Mouse (Mus musculus): Measurements from ENCODE around the gene Afap1l2. TPM values are rescaled to one million over a fixed set of nuclear protein-coding genes. Genes with fewer than 3 reads are reported as not detected.

Afap1l2 gene
- polyA plus RNA-seq, 1 experiment from 2014 or later = 15.5 TPM

- Histone ChIP-seq H3K4me1 (ENCODE audit: insufficient read depth, low read depth, low read length) (no peaks in the 10 kb centered on the region), H3K4me3 (ENCODE audit: low read depth, low read length) (no peak overlapping the region), H3K9ac (replicated peaks; ENCODE audit: low read depth) (no peak overlapping the region), H3K27me3 (replicated peaks; ENCODE audit: insufficient read depth, low read length) (no peaks in the 10 kb centered on the region), H3K36me3 (ENCODE audit: insufficient read depth, low read length) (no peaks in the 10 kb centered on the region), H3K4me2 (replicated peaks; ENCODE audit: low read depth, low read length) (no peak overlapping the region), H3K9me3 (ENCODE audit: low read length) (no peaks in the 10 kb centered on the region), H3K27ac (ENCODE audit: low read length) (peak overlapping the region; percentile 73)
- ATAC-seq (peak; percentile 85), DNase-seq (ENCODE audit: low spot score) (peak; percentile 60)
- TF ChIP-seq CTCF (IDR thresholded peaks at IDR 0.05) (peak; percentile 51), EP300 (IDR thresholded peaks at IDR 0.05) (no peak)
- 44% methylated on average over 8 of the region's 8 CpGs for WGBS
Observed at GRCm38 (mm10) chr19:57028327-57029179, 20.5 kb upstream of the Afap1l2 start.

GRCm38 (mm10) chr19:57026501-57026900 lies 18.5 kb upstream of the Afap1l2 start:
- 68% methylated on average over 4 of the region's 4 CpGs for WGBS
- no peak overlapping the region for H3K4me2 ChIP-seq (replicated peaks; ENCODE audit: low read depth, low read length)
- ATAC-seq (no peak), DNase-seq (ENCODE audit: low spot score) (no peak)
- no peaks in the 10 kb centered on the region for H3K9me3 ChIP-seq (ENCODE audit: low read length)
- no peak overlapping the region for H3K4me3 ChIP-seq (ENCODE audit: low read depth, low read length)
- H3K4me1 ChIP-seq (ENCODE audit: insufficient read depth, low read depth, low read length) = no peaks in the 10 kb centered on the region
- no peak overlapping the region for H3K27ac ChIP-seq (ENCODE audit: low read length)
- TF ChIP-seq CTCF (IDR thresholded peaks at IDR 0.05) = no peak
- no peak for TF ChIP-seq EP300 (IDR thresholded peaks at IDR 0.05)
- no peak overlapping the region for H3K9ac ChIP-seq (replicated peaks; ENCODE audit: low read depth)
- H3K36me3 ChIP-seq (ENCODE audit: insufficient read depth, low read length) = no peaks in the 10 kb centered on the region
- H3K27me3 ChIP-seq (replicated peaks; ENCODE audit: insufficient read depth, low read length) = no peaks in the 10 kb centered on the region

GRCm38 (mm10) chr19:57017785-57018179 lies 9.8 kb upstream of the Afap1l2 start:
- no peak for TF ChIP-seq CTCF (IDR thresholded peaks at IDR 0.05)
- TF ChIP-seq EP300 (IDR thresholded peaks at IDR 0.05) = no peak
- H3K36me3 ChIP-seq (ENCODE audit: insufficient read depth, low read length) = no peaks in the 10 kb centered on the region
- WGBS = 49% methylated on average over 8 of the region's 8 CpGs
- peaks cover 8% of the 10 kb centered on the region; the same call in 1 of the 2 replicates for H3K4me1 ChIP-seq (ENCODE audit: insufficient read depth, low read depth, low read length)
- H3K27ac ChIP-seq (ENCODE audit: low read length) = 0 out of 2 replicates have a peak overlapping the region, but pooled peaks have one; percentile 1
- no peaks in the 10 kb centered on the region for H3K9me3 ChIP-seq (ENCODE audit: low read length)
- DNase-seq (ENCODE audit: low spot score) (no peak), ATAC-seq (no peak)
- H3K4me2 ChIP-seq (replicated peaks; ENCODE audit: low read depth, low read length) = peak overlapping the region; percentile 25; the same call in 1 of the 2 replicates
- H3K27me3 ChIP-seq (replicated peaks; ENCODE audit: insufficient read depth, low read length) = no peaks in the 10 kb centered on the region
- H3K4me3 ChIP-seq (ENCODE audit: low read depth, low read length) = no peak overlapping the region
- no peak overlapping the region for H3K9ac ChIP-seq (replicated peaks; ENCODE audit: low read depth)

- Histone ChIP-seq H3K9ac (replicated peaks; ENCODE audit: low read depth) (no peak overlapping the region), H3K4me2 (replicated peaks; ENCODE audit: low read depth, low read length) (peak overlapping the region; percentile 25; the same call in 1 of the 2 replicates), H3K9me3 (ENCODE audit: low read length) (no peaks in the 10 kb centered on the region), H3K4me3 (ENCODE audit: low read depth, low read length) (no peak overlapping the region), H3K27me3 (replicated peaks; ENCODE audit: insufficient read depth, low read length) (no peaks in the 10 kb centered on the region), H3K36me3 (ENCODE audit: insufficient read depth, low read length) (no peaks in the 10 kb centered on the region), H3K27ac (ENCODE audit: low read length) (peak overlapping the region; percentile 5; the same call in 1 of the 2 replicates), H3K4me1 (ENCODE audit: insufficient read depth, low read depth, low read length) (peaks cover 8% of the 10 kb centered on the region; the same call in 1 of the 2 replicates)
- 17% methylated on average over 15 of the region's 15 CpGs for WGBS
- DNase-seq (ENCODE audit: low spot score) = peak; percentile 55
- ATAC-seq = peak; percentile 23; the same call in 1 of the 2 replicates
- no peak for TF ChIP-seq EP300 (IDR thresholded peaks at IDR 0.05)
- no peak for TF ChIP-seq CTCF (IDR thresholded peaks at IDR 0.05)
Observed at GRCm38 (mm10) chr19:57016995-57017784, 9.2 kb upstream of the Afap1l2 start.

GRCm38 (mm10) chr19:57014808-57015207 lies 6.8 kb upstream of the Afap1l2 start:
- peak; percentile 73 for DNase-seq (ENCODE audit: low spot score)
- Histone ChIP-seq H3K9me3 (ENCODE audit: low read length) (no peaks in the 10 kb centered on the region), H3K4me1 (ENCODE audit: insufficient read depth, low read depth, low read length) (peaks cover 8% of the 10 kb centered on the region; the same call in 1 of the 2 replicates), H3K4me3 (ENCODE audit: low read depth, low read length) (no peak overlapping the region), H3K36me3 (ENCODE audit: insufficient read depth, low read length) (no peaks in the 10 kb centered on the region), H3K9ac (replicated peaks; ENCODE audit: low read depth) (no peak overlapping the region), H3K4me2 (replicated peaks; ENCODE audit: low read depth, low read length) (no peak overlapping the region), H3K27ac (ENCODE audit: low read length) (no peak overlapping the region), H3K27me3 (replicated peaks; ENCODE audit: insufficient read depth, low read length) (no peaks in the 10 kb centered on the region)
- ATAC-seq = peak; percentile 86
- no peak for TF ChIP-seq CTCF (IDR thresholded peaks at IDR 0.05)
- WGBS = 56% methylated on average over 3 of the region's 3 CpGs

- no peaks in the 10 kb centered on the region for H3K9me3 ChIP-seq (ENCODE audit: low read length)
- no peak overlapping the region for H3K9ac ChIP-seq (replicated peaks; ENCODE audit: low read depth)
- ATAC-seq (no peak), DNase-seq (ENCODE audit: low spot score) (no peak)
- H3K36me3 ChIP-seq (ENCODE audit: insufficient read depth, low read length) = no peaks in the 10 kb centered on the region
- no peaks in the 10 kb centered on the region for H3K27me3 ChIP-seq (replicated peaks; ENCODE audit: insufficient read depth, low read length)
- H3K27ac ChIP-seq (ENCODE audit: low read length) = no peak overlapping the region
- 67% methylated on average over 6 of the region's 6 CpGs for WGBS
- no peak overlapping the region for H3K4me3 ChIP-seq (ENCODE audit: low read depth, low read length)
- no peak for TF ChIP-seq EP300 (IDR thresholded peaks at IDR 0.05)
- TF ChIP-seq CTCF (IDR thresholded peaks at IDR 0.05) = no peak
- H3K4me2 ChIP-seq (replicated peaks; ENCODE audit: low read depth, low read length) = no peak overlapping the region
- H3K4me1 ChIP-seq (ENCODE audit: insufficient read depth, low read depth, low read length) = peaks cover 8% of the 10 kb centered on the region; the same call in 1 of the 2 replicates
Observed at GRCm38 (mm10) chr19:57013271-57013677, 5.2 kb upstream of the Afap1l2 start.

All from lung, postnatal 0 days (tissue).